Mouse (Mus musculus): ENCODE measurements around the gene Nup107.
"Not testable (repeated sequence)": the region's sequence is repeated elsewhere in the genome, so short reads cannot be mapped to it uniquely, and the experiment has no call there.

Nup107 gene

DNA sequence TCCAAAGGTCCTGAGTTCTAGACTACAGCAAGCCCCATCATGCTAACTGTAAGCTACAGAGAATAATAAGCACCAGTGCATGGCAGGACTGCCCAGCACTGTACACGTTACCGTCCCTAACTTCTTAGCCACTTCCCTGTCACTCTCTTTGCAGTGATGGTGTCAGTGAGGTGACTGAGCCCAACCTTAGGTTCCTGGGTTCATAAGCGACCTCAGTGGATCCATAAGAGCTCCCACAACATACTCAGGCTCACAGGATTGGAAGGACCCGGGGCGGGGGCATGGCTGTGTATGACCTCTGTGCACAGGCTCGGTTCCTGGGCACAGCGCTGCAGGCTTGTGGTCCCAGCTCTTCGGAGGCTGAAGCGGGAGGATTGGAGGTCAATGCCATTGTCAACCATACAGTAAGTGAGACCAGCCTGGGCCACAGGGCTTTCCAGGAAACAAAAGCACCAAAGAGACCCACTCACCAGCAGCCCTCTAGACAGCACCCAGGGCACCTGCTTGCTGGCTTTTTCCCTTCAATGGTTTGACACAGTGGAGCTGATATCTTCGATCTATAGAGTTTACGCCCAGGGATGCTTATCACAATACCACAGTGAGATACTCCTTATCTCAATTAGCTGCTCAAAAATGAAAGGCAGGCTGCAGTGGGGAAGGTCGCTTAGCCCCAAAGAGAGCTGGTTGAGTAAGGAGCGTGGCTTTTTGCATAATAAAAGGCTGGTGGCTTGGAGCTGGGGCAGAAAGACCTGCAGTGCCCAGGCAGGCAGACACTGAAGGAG lies 54.2 kb downstream of the Nup107 start:
- DNase-seq (ENCODE audit: low read depth, low spot score), result no peak

DNA sequence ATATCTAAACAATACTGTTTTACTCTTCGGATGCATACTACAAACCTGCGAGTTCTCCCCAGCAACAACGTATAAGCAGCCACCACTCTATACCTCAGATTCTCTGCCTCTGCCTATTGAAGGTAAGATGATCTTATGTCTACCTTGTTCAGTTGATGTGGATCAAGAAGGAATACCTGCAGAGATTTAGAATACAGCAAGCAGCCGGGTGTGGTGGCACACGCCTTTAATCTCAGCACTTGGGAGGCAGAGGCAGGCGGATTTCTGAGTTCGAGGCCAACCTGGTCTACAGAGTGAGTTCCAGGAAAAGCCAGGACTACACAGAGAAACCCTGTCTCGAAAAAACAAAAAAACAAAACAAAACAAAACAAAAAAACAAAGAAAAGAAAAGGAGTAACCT lies 55.0 kb downstream of the Nup107 start:
- DNase-seq (ENCODE audit: low read depth, low spot score), result not testable (repeated sequence)

DNA sequence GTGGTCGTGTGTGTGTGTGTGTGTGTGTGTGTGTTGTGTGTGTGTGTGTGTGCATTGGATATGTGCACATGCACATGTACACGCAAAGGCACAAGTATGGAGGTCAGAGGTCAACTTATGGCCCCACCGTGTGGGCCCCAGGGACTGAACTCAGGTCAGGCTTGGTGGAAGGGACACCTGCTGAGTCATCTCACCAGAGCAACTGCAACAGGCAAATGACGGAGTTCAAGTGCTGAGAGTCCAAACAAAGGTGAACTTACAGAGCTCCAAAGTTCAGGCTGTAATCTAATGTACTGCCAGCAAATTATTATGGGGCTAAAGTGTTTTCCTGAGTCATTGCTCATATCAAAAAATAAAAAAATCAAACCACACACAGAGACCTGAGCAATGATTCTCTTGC lies 55.4 kb downstream of the Nup107 start:
- no peak for DNase-seq (ENCODE audit: low read depth, low spot score)

DNA sequence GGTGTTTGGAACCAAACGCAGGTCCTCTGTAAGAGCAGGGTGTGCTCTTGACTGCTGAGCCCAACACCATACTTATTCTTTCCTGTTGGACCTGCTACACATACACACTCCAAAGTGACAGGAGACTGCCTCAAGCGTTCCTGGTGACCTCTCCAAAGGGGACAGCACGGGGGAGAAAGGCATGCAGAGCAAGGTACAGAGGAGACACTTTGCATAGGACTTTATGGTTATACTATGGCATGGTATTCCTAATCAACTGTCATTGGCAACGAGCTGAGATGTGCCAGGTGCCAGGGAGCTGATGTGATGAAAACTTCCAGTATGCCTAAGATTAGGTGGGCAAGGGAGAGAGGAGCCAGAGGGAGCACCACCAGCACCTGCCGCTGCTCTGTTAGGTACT lies 55.9 kb downstream of the Nup107 start:
- DNase-seq (ENCODE audit: low read depth, low spot score), result no peak

DNA sequence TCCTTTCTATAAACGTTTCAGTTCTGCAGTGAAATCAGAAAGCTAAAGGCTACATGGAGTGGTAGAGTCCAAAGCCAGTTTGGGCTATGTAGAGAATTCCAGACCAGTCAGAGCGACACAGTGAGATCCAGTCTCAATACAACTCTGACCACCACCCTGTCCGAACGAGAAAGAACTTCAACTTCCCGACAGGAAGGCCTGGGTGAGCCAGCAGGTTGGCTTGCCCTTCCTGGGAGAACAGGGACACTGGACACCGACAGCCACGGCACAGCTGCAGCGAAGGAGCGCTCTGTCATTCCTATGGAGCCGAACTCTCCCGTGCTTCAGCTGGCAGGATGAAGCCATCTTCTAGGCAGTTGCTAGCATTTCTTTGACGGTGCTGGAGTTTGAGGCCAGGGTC lies 57.1 kb downstream of the Nup107 start:
- not testable (repeated sequence) for DNase-seq (ENCODE audit: low read depth, low spot score)

DNA sequence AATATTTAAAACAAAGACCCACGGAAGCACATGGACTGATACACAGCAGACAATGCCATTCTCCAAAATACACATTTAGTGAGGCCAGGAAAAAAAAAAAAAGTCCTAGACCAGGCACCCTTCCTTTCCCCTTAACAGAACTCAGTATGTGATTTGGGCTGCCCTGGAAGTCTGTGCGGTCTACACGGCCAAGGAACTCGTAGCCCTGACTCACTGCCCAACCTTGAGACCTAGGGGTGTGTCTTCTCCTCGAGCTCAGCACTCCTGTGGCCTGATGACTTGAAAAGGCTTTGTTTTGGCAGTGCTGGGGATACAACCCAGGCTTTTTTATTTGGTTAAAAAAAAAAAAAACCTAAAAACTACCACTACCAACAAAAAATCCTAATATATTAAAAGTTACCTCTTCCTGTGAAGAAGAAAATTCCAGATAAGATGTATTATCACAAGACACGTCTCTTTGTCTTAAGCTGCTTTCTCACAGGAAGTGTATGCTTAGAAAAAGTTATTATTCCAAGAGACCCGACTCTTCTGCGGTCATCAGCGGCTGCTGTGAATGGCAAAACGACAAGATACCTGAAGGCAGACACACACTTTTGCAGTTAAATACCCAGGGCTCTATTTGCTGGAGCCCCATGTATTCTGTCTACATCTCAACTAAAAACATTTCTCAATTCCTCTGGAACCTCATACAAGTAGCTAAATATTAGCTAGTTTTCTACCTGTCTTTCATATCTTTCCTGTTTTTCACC lies 58.2 kb downstream of the Nup107 start:
- not testable (repeated sequence) for DNase-seq (ENCODE audit: low read depth, low spot score)

DNA sequence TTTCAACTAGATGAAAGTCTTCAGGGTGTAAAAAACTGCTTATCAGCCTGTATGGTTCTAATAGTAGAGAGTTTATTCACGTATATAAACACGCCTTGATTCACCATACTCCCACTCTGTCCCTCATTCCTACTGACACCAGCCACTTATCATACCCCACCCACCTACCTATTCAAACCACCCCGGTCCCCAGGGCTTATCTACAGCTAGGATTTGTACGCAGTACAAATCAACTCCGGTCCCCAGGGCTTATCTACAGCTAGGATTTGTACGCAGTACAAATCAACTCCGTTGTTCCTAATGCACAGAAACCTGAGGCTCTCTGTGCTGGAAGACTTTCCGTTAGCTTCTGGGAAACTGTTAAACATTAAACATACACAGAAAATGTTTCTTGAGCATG lies 58.9 kb downstream of the Nup107 start:
- DNase-seq (ENCODE audit: low read depth, low spot score), result not testable (repeated sequence)

DNA sequence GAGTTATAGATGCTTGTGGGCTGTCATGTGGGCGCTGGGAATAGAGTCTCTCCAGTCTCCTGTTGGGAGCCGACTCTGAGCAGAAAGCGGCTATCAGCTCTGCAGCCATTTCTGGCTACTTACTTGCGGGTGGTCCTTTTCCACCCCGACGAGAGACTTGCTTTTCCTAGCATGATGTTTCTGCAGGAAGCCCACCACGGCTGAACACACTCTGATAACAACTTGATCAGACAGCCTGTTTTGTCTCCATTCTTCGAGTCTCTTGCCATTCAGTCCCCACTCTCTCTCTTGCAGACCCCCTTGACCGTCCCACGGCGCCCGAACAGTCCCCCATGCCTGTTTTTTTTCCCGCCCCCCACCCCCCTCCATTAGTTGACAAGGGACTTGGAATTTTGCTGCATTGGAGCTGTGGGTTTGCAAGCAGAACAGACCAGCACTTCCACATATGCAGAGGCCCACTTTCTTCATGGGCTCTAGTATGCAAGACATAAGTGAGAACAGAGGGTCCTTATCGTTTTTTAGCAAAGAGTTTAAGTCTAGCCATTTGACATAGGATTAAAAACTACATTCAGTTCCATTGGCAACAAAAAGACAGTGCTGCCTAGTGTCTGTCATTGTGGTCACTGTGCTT lies 59.4 kb downstream of the Nup107 start:
- no peak for DNase-seq (ENCODE audit: low read depth, low spot score)

DNA sequence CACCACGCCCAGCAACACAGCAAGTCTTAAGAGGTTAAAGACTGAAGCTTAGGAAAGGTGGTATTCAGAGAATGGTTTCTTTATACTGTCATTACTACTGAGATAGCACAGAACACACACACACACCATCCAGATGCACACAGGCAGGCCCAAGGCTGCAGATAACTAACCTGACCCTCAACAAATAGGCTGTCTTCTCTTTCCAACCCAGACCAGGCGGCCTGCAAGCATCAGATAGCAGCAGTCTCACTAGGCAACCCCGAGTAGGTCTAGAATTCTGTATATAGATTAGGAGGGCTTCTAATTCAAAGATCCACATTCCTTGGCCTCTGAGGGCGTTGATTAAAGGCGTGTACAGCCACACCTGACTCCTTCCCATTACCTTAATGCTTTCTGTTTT lies 60.3 kb downstream of the Nup107 start:
- DNase-seq (ENCODE audit: low read depth, low spot score), result no peak

DNA sequence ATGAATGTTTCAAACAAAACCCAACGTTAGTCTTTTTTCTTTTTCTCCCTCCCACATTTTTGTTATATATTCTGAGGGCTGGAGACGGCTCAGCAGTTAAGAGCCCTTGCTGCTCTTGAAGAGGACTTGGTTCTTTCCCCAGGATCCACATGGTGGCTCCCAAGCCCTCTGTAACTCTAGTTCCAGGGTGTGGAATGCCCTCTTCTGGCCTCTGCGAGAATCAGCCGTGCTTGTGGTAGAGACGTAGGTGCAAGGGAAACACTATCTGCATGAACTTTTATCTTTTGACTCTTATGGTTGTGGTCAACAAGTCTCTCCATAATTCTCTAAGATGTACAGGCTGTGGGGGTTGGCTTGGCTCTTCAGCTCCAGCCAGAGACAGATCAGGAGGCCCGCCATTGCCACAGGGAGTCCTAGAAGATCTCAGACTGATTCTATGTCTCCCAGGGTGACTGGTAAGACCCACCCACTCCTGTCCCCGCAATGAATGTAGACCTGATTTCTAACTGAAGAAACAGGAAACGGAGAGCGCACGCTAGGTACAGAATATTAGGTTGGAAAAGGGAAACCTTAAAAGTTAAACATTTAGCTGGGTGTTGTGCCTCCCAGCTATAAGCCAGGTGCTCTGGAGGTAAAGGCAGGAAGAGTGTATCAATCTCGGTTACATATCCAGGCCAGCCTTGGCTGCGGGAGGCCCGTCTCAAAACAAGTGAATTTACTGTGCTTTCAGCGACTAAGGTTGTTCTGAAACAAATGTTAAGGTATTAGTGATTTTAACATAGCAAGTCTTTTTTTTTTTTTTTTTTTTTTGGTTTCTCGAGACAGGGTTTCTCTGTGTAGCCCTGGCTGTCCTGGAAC lies 61.0 kb downstream of the Nup107 start:
- DNase-seq (ENCODE audit: low read depth, low spot score), result no peak

DNA sequence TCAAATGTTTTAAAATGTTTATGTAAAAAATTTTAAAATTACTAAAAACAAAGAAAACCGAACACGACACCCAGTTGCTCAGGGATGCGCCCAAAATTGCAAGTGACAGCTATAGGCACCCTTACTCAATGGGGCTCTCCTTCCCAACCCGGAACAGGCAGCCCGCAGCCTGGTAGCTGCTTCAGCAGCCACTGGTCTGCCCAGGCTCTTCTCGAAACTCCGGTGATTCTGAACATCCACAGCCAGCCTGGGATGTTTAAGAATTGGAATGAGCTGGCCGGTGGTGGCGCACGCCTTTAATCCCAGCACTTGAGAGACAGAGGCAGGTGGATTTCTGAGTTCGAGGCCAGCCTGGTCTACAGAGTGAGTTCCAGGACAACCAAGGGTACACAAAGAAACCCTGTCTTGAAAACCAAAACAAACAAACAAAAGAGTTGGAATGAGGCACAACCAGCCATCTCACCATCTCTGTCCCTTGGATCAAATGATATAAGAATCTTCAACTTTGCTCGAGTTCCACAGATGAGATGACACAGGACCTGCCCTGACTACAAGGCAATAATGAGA lies 61.8 kb downstream of the Nup107 start:
- no peak for DNase-seq (ENCODE audit: low read depth, low spot score)

DNA sequence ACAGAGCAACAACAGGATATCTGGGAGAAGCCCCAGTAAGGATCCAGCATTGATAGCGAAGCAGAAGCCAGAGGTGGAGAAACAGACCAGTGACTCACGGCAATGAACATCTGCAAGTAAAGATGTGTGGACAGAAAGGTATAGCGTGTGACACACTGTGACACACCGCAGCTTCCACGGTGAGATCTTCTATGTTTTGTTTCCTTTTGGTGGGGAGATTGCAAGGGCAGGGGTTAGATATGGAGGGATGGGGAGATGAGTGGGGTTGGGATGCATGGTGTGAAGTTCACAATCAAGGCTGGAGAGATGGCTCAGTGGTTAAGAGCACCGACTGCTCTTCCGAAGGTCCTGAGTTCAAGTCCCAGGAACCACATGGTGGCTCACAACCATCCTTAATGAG lies 62.4 kb downstream of the Nup107 start:
- DNase-seq (ENCODE audit: low read depth, low spot score), result no peak

DNA sequence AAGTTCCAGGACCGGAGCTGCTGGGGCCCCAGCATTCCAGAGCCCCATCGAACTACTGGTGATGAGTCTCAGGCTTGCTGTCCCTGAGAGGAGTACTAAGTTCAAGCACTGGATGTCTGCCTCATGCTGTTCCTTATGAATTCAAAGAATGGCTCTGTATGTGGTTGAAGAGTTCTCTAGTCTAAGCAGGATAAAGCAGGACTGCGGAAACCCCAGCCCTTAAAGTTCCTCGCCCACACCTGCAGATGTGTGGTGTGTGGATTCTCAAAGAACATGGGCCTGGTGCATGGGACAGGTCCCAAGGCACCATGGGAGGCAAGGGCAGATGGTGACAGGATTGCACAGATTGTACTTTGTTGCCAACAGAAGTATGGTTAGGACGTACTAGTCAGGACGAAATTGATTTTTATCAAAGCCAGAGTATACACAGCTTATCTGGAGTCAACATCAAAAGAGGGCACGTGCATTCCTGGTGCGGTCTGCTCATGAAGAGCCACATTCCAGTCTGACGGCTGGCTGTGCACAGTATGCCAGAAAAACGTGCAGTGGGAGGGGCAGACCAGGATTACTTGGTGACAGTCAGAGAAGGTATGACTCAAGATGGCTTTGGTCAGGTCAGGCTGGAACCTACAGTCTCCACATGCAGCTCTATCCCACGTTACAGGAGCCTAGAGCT lies 63.2 kb downstream of the Nup107 start:
- no peak for DNase-seq (ENCODE audit: low read depth, low spot score)

DNA sequence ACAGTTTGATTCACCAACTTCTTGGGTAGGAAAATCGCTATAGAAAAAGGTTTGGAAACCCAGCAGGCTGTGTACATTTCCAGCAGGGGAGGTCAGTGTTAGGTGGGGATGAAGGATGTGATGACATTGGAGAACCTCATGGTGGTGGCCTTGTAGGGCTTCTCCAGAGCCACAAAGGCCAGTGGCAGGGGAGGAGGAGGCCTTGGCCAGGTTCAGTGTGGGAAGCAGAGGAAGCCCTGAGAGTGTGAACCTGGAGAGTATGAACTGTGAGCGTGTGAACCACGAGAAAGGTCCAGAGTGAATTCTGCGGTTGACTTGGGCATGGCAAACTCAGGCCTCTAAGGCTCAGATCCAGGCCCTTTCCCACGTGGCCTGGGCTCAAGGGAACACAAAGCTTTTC lies 63.9 kb downstream of the Nup107 start:
- no peak for DNase-seq (ENCODE audit: low read depth, low spot score)

DNA sequence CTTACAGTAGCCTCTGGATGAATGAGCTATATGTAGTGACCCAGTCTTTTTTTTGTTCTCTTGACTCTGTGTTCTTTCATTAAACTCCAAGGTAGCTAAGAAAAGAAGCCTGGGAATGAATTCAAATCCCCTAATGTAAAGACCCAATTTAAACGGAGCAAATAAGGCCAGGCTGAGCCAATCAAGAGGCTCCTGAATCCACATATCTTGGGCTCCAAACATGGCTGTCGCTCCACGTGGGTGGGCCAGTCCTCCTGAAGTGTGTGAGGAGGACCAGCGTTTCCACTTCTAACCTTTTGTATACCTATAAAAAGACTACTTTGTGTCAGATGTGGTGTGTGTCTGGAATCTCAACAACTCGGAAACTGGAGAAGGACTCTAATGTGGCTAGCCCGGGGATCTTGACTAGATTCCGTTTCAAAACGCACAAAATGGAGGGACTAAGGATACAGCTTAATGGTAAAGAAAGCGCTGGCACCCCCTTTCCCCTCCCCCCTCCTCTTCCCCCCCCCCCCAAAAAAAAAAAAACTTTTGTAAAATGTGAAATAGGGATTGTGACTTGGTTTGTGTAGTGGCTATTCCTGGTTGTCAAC lies 64.9 kb downstream of the Nup107 start:
- DNase-seq (ENCODE audit: low read depth, low spot score), result no peak

DNA sequence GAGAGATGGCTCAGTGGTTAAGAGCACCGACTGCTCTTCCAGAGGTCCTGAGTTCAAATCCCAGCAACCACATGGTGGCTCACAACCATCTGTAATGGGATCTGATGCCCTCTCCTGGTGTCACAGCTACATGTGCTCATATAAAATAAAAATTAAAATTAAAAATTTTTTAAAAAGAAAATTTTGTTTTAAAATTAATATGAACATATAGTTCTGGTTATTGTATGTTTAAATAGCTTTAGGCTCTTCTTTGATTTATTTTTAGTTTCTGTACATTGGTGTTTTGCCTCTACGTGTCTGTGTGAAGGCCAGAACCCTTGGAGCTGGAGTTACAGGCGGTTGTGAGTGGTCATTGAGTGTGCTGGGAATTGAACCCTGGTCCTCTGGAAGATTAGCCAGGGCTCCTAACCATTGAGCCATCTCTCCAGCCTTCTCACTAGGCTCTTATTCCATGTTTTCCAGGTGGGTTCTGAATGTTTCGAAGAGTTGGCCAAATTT lies 65.6 kb downstream of the Nup107 start:
- DNase-seq (ENCODE audit: low read depth, low spot score), result no peak

DNA sequence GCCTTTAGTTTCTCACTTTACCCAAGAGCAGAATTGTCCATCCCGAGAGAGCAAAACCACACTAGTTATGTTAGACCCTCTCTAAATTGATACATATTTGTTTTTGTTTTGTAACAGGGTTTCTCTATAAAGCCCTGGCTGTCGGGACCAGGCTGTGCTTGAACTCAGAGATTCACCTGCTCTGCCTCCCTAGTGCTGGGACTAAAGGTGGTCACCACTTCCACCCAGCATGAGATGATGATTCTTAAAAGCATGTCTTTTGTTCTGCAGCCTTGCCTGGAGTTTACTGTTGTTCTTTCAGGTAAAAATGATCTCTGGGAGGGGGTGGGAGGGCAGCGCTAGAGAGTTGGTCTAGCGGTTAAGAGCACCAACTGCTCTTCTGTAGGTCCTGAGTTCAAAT lies 66.2 kb downstream of the Nup107 start:
- no peak for DNase-seq (ENCODE audit: low read depth, low spot score)

DNA sequence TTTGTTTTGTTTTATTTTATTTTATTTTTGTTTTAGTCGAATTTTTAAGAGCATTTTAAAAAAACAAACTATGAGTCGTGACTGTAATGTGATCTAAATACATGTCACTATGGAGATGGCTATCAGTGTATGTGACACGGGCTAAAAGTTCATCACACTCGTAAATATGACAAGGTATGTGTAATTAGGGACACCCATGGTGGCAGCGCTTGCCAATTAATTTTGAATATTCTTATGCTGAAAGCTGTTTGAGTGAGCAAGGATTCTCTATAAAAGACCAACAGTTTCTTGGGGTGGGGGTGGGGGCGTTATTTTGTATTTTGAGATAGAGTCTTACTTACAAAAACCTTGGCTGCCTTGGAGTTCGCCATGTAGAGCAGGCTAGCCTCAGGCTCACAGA lies 66.8 kb downstream of the Nup107 start:
- no peak for DNase-seq (ENCODE audit: low read depth, low spot score)

DNA sequence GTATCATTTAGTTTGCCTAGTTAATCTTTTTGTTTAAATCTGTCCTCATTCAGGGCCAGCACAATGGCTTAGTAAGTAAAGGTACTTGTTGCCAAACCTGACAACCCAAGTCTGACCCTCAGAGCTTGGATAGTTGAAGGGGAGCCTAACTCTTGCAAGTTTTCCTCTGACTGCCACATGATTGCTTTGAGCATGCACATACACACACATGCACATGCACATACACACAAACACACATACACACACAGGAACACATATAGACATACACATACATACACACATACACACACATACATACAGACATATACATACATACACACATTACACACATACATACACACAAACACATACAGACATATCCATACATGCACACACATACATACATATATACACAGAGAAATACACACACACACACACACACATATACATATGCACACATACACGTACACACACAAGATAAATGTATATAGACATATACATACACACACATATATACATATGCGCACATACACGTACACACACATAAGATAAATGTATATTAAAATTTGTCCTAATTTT lies 67.6 kb downstream of the Nup107 start:
- DNase-seq (ENCODE audit: low read depth, low spot score), result no peak

DNA sequence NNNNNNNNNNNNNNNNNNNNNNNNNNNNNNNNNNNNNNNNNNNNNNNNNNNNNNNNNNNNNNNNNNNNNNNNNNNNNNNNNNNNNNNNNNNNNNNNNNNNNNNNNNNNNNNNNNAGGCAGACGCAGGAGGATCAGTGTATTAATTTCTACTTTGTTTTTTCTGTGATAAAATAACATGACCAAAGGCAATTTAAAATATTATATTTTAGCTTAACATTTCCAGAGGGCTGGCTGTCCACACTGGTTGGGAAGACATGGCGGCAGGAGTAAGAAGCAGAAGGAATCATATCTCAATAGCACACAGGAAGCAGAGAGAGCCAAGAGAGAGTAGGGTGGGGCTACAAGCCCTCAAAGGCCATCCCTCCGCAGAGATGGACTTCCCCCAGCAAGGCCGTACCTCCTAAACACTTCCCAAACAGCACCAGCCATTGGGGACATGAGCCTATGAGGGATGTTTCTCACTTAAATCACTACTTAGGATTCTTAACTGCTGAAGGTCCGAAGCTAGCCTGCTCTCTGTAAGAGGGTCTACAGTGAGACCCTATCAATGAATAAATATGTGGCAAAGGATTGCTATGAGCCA lies 68.3 kb downstream of the Nup107 start:
- DNase-seq (ENCODE audit: low read depth, low spot score), result no peak
